Mouse (Mus musculus) stomach, postnatal 0 days (tissue): ENCODE measurements around the gene Gm49325.

Source experiments
- CTCF ChIP-seq: IDR thresholded peaks from 2 replicates; pipeline ENCODE4 v1.5.1; 2016; ENCODE audit warnings: antibody characterized with exemption, low read depth, mild to moderate bottlenecking, moderate library complexity
- EP300 ChIP-seq: optimal IDR thresholded peaks from 2 replicates; pipeline ENCODE3; 2016; ENCODE audit warnings: antibody characterized with exemption

DNA sequence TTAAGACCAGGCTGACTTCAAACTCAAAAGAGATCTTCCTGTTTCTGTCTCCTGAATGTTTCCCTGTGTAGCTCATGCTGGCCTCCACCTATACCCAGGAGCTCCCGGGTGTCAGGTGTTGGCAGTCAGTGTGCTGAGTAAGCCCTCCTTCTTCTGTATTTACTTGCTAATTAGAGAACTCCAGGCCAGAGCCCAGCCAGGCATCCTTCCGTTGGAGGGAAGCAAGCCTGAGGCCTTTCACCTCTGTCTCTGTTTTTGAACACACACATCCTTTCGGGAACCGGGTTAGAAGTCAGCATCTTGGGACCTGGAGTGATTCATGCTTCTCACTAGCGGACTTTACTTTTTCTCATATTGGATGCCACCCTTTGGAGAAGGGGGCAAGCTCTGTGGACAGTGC, 1.4 kb downstream of the Gm49325 start:
- TF ChIP-seq CTCF, result no peak
- no peak for TF ChIP-seq EP300
